Mouse (Mus musculus) right cerebral cortex, postnatal 36 days (tissue): ENCODE data around the gene Acap2.

ENCODE experiments used
- DNase-seq, 2 experiments: peaks; one replicate each; pipeline ENCODE4 v3.0.0; 2022; ENCODE audit warnings: low spot score in 2 of 2, mixed read lengths in 1 of 2

The Acap2 gene

GRCm38 (mm10) chr16:31205726-31206125 is 4.7 kb upstream of the Acap2 start:
- no peak for DNase-seq

GRCm38 (mm10) chr16:31205187-31205586 is 4.1 kb upstream of the Acap2 start:
- DNase-seq, result no peak

GRCm38 (mm10) chr16:31204216-31204615 is 3.2 kb upstream of the Acap2 start:
- no peak for DNase-seq

- DNase-seq, result no peak
These were observed 659 bp upstream of the Acap2 start for GRCm38 (mm10) chr16:31201704-31202103.

GRCm38 (mm10) chr16:31199926-31200789 is 887 bp downstream of the Acap2 start:
- peak; percentile 51 to 76 for DNase-seq

- peak; percentile 37 to 62 for DNase-seq
These were observed 1.5 kb downstream of the Acap2 start for GRCm38 (mm10) chr16:31199591-31199925.

GRCm38 (mm10) chr16:31196971-31197370 is 4.1 kb downstream of the Acap2 start:
- DNase-seq, result no peak

GRCm38 (mm10) chr16:31192526-31192925 is 8.5 kb downstream of the Acap2 start:
- no peak for DNase-seq

- DNase-seq, result no peak
These were observed 9.2 kb downstream of the Acap2 start for GRCm38 (mm10) chr16:31191818-31192217.

GRCm38 (mm10) chr16:31190426-31190825 is 10.6 kb downstream of the Acap2 start:
- no peak for DNase-seq

GRCm38 (mm10) chr16:31189291-31189690 is 11.8 kb downstream of the Acap2 start:
- no peak for DNase-seq

- DNase-seq, result no peak
These were observed 12.2 kb downstream of the Acap2 start for GRCm38 (mm10) chr16:31188799-31189198.

- DNase-seq, result no peak
These were observed 12.8 kb downstream of the Acap2 start for GRCm38 (mm10) chr16:31188270-31188669.

- DNase-seq, result no peak
These were observed 13.9 kb downstream of the Acap2 start for GRCm38 (mm10) chr16:31187192-31187591.

- DNase-seq, result no peak
These were observed 15.3 kb downstream of the Acap2 start for GRCm38 (mm10) chr16:31185757-31186156.

- no peak for DNase-seq
These were observed 16.3 kb downstream of the Acap2 start for GRCm38 (mm10) chr16:31184727-31185126.

- no peak for DNase-seq
These were observed 18.5 kb downstream of the Acap2 start for GRCm38 (mm10) chr16:31182576-31182975.

GRCm38 (mm10) chr16:31180843-31181242 is 20.2 kb downstream of the Acap2 start:
- no peak for DNase-seq

- DNase-seq, result no peak
These were observed 21.7 kb downstream of the Acap2 start for GRCm38 (mm10) chr16:31179384-31179783.

GRCm38 (mm10) chr16:31174880-31175638 is 26.0 kb downstream of the Acap2 start:
- no peak for DNase-seq

- no peak for DNase-seq
These were observed 28.8 kb downstream of the Acap2 start for GRCm38 (mm10) chr16:31172229-31172628.

- no peak for DNase-seq
These were observed 29.6 kb downstream of the Acap2 start for GRCm38 (mm10) chr16:31171418-31171817.

GRCm38 (mm10) chr16:31170297-31170696 is 30.7 kb downstream of the Acap2 start:
- DNase-seq, result no peak
